Mouse (Mus musculus): ENCODE measurements around the gene Mars.

DNA sequence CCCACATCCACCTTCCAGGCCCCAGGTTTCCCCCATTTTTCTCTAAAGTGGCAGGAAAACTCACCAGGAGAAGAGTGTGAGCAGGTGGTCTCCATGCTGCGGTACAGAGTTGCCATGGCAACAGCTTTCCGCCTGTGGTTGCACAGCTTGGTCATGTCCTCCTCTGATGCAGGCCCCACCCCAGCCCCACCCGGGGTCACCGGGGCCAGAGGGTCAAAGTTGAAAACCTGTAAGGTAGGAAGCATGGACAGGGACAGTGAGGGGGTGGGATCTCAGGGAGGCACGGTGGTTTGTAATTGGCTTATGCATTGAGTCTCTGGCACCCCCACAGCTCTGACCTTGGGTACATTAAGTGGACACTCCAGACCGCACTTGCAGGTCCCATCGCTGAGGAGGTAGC is 24.9 kb downstream of the Mars start:
- TF ChIP-seq CTCF (IDR thresholded peaks at IDR 0.05), result no peak
- TF ChIP-seq POLR2A (IDR thresholded peaks at IDR 0.05; ENCODE audit: insufficient read depth, low read depth, low read length), result no peak
- no peak for TF ChIP-seq EP300 (IDR thresholded peaks at IDR 0.05; ENCODE audit: insufficient read depth, low read depth, low read length)
